Mouse (Mus musculus) kidney, adult 18-20 months (tissue): ENCODE measurements around the gene Bst2.
A peak's percentile ranks its signal among the peaks of the same experiment; 100 is the strongest.

Experiments
- DNase-seq: peaks from one replicate; pipeline ENCODE4 v3.0.0; 2021

The Bst2 gene

DNA sequence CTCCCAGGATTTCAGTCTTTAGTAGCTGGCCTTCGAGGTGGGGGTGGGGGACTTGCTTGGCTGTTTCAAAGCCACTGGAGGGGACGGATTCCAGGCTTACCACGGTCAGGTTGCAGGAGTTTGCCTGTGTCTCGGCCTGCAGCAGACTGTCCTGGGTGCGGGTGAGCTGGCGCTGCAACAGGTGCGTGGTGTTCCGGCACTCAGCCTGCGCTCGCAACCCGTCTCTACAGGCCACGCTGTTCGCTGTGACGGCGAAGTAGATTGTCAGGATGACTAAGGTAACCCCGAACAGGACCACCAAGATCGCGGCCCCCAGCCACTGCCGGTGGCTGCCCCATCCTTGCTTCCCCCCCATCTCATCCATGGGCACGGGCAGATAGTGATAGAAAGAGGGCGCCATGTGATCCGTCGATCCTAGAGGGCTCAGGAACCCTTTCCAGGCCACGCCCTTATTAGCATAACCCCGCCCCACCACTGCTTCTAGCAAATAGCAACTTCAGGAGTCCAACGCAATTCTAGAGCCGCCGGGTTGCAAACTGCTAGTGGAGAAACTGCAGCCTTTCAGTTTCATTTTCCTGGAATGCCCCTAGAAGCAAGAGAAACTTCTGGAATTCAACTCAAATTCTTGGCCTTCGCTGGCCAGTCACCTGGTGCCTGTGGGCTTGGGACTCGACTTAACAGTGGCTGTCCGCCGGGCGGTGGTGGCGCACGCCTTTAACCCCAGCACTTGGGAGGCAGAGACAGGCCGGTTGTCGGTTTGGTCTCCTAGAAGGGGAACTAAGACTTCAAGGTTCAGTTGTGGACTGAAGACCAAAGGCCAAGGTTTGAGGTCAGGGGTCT, at the start of gene Bst2:
Bst2 (minus strand) TSS at position 429 of the 840 bp plus-strand sequence.
- peak; percentile 92 for DNase-seq

- peak; percentile 69 for DNase-seq
Measured at GRCm38 (mm10) chr8:71586891-71587290, 49.6 kb upstream of the Bst2 start.

- DNase-seq = no peak
Measured at GRCm38 (mm10) chr8:71580201-71580600, 42.9 kb upstream of the Bst2 start.

GRCm38 (mm10) chr8:71579476-71579875, 42.2 kb upstream of the Bst2 start:
- DNase-seq = no peak

DNA sequence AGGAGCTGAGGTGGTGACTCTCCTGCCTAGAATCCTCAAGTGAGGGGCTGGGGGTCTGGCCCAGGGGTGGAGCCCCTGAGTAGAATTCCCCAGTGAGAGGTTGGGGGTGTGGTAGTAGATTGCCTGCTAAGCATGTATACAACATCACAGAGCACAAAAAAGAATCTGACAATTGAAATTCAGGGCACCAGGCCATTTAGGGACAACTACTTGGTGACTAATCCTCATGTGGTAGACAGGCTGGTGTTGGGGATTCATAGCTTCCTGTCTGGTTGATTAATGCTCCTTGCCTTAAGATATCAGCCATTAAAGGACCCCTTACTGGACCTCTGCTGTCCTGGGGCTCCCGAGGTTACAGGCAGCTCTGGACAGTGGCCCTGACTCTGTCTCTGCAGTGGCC, 41.8 kb upstream of the Bst2 start:
- no peak for DNase-seq

DNA sequence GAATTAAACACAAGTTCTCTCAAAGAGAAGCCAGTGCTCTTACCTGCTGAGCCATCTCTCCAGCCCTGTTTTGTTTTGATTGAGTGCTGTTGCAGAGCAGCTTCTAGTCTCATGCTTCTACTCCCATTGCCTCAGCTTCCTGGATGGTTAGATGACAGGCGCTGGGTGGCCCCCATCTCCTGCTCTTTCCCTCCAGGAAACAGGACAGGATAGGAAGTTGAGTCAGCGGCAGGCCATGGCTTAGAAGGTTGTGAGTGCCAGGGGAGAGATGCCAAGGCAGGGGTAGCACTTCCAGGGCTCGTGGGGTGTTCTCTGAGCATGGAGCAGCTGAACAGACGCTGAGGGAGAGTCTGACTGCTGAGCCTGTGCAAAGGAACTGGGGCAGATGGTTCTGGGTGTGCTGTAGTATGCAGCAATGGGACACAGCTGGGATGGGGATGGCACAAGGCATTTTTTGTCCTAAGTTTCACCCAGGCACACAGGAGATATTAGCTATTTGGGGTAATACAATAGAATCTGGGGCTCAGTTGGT, 40.7 kb upstream of the Bst2 start:
- no peak for DNase-seq

DNA sequence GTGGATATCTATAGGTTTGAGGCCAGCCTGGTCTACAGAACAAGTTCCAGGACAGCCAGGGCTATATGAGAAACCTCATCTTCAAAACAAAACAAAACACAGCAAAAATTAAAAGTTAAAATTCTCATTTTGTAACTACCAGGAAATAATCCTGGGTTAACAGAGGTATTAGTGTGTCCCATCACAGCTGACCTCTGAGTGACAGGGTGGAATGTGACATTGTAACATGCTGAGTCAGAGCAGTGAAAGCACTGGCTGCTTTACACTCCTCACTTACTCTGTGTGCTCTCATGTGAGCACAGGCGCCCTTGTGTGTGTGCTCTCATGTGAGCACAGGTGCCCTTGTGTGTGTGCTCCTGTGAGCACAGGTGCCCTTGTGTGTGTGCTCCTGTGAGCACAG, 37.8 kb upstream of the Bst2 start:
- DNase-seq = no peak

GRCm38 (mm10) chr8:71574426-71574825, 37.2 kb upstream of the Bst2 start:
- no peak for DNase-seq

GRCm38 (mm10) chr8:71572847-71573633, 35.8 kb upstream of the Bst2 start:
- peak; percentile 79 for DNase-seq

GRCm38 (mm10) chr8:71572077-71572476, 34.8 kb upstream of the Bst2 start:
- DNase-seq = no peak

DNA sequence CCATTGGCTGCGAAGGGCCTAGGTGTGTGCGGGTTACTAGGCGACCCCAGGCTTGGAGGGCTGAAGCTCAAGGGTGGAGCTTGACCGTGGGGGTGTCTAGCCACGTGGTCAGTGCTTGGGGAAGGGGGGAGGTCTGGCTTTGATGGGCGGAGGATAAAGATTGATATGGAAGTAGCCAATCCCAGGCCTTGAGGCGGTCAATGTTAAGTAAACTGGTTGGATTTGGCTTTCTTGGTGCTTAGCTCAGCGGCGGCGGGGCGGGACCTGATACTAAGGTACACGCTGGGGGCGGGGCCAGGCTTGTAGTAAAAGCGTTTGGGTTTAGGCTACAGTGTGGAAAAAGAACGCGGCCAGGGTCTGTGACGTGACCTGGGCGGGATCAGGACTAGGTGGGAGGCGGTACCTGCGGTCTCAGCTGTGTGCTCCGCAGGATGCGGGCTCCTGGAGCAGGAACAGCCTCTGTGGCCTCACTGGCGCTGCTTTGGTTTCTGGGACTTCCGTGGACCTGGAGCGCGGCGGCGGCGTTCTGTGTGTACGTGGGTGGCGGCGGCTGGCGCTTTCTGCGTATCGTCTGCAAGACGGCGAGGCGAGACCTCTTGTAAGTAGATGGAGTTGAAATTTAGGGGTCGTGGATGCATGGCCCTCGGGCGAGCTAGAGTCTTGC, 33.2 kb upstream of the Bst2 start:
- peak; percentile 98 for DNase-seq

DNA sequence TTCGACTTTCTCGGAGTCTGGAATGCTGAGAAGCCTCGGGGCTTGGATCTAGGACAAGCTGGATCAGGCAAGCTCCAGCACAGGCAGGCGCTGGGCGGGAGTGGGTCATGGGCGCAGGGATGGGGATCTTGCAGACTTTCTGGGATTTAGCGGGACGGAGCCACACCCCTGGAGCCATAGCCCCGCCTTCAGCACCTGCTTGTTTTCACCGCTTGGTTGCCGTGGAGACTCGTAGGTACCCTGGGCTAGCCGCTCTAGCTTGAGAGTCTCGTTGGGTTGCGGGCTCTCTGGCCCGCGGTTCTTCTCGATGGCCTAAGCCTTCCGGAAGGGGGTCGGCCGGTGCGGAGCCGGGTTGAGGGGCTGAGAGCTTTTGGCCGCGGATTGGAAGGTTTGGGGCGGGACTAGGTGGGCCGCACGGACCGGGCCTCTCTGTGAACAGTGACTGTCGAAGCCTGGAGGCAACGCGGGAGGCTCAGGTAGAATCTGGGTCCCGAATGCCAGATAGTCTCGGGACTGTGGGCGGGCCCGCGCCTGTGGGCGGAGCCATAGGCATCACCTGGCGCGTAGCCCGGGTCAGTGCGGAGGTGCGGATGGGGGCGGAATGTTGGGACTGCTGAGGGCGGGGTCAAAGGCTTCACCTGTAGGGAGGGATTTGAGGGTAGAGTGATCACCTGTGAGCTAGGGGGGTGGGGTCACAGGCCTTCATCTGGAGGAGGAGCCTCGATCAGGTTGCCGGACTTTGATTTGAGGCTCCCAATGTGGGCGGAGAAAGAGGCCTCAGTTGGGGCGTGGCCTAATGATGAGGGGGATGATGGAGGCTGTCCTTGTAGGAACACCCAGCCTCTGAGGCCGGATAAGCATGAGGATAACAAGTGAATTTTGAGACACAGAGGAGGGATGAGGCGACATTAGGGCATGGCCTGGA, 32.4 kb upstream of the Bst2 start:
- peak; percentile 97 for DNase-seq

DNA sequence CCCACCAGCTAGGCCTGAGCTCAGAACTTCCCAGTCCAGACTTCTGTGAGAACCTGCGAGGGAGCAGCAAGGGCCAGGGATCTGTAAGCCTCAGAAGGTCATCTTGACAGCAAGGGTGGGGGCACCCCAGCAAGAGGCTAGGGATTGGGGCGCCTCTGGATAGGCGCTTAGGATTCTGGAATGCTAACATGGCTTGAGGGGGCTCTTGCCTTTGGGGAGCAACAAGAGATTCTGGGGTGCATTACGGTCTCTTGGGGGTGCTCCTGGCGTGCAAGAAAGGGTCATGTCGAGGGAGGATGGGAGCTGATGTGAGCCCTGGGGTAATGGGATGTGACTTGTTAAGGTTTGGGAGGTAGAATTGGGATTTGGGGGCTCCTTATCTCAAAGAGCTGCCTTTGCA, 31.7 kb upstream of the Bst2 start:
- no peak for DNase-seq

- DNase-seq = peak; percentile 92
Measured at GRCm38 (mm10) chr8:71568387-71568937, 31.2 kb upstream of the Bst2 start, which contains the start of gene Slc27a1. TSS of gene Slc27a1 (plus strand) at chr8:71568882.

DNA sequence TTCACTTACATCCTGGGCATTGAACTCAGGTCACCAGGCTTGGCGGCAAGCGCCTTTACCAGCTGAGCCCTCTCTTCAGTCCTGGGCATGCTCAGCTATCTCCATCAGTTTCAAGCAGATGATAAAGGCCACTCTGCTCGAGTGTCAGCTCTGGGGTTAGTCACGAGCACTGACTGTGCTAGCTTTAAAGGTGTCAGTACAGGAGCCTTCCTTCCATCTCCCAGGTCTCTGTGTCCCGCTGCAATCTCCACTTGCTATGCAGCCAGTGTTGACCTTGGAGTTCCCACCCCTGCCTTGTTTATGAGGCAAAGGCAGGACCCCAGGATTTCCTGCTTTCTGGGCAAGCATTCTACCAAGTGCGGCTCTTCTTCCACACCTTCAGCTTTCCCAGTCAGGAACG, 30.3 kb upstream of the Bst2 start:
- DNase-seq = no peak

GRCm38 (mm10) chr8:71566501-71566900, 29.2 kb upstream of the Bst2 start, which contains the start of gene Nxnl1:
TSS of gene Nxnl1 (minus strand) at chr8:71566601.
- DNase-seq = no peak

- no peak for DNase-seq
Measured at GRCm38 (mm10) chr8:71563992-71564391, 26.7 kb upstream of the Bst2 start.

GRCm38 (mm10) chr8:71562751-71563150, 25.5 kb upstream of the Bst2 start:
- DNase-seq = peak; percentile 88

- DNase-seq = peak; percentile 76
Measured at GRCm38 (mm10) chr8:71561401-71561800, 24.1 kb upstream of the Bst2 start.

GRCm38 (mm10) chr8:71560765-71561164, 23.5 kb upstream of the Bst2 start:
- DNase-seq = no peak

GRCm38 (mm10) chr8:71560071-71560470, 22.8 kb upstream of the Bst2 start:
- no peak for DNase-seq
